Mouse (Mus musculus): ENCODE results near the gene Htatip2. TPM values are rescaled to one million over a fixed set of nuclear protein-coding genes. Genes with fewer than 3 reads are reported as not detected.

Gene Htatip2
- total RNA-seq (2015) (27.5 and 28.2 TPM in 2 replicates), total RNA-seq (2017) (24.7 and 33.0 TPM in 2 replicates)

GRCm38 (mm10) chr7:49758934-49759571 is at the start of gene Htatip2:
Htatip2 (plus strand) TSS chr7:49759115.
- ATAC-seq (ENCODE audit: poor library complexity, severe bottlenecking): peak; percentile 93

- no peak for ATAC-seq (ENCODE audit: poor library complexity, severe bottlenecking)
These were observed 49.4 kb upstream of the Htatip2 start for GRCm38 (mm10) chr7:49709381-49710021.

GRCm38 (mm10) chr7:49717942-49718733 is 40.8 kb upstream of the Htatip2 start:
- no peak for ATAC-seq (ENCODE audit: poor library complexity, severe bottlenecking)

GRCm38 (mm10) chr7:49734342-49734741 is 24.6 kb upstream of the Htatip2 start:
- no peak for ATAC-seq (ENCODE audit: poor library complexity, severe bottlenecking)

GRCm38 (mm10) chr7:49739448-49739847 is 19.5 kb upstream of the Htatip2 start:
- ATAC-seq (ENCODE audit: poor library complexity, severe bottlenecking): no peak

GRCm38 (mm10) chr7:49741474-49741873 is 17.4 kb upstream of the Htatip2 start:
- ATAC-seq (ENCODE audit: poor library complexity, severe bottlenecking): peak; percentile 24; the same call in 1 of the 2 replicates

- ATAC-seq (ENCODE audit: poor library complexity, severe bottlenecking): no peak
These were observed 17.0 kb upstream of the Htatip2 start for GRCm38 (mm10) chr7:49741923-49742322.

- peak; percentile 77 for ATAC-seq (ENCODE audit: poor library complexity, severe bottlenecking)
These were observed 7.8 kb upstream of the Htatip2 start for GRCm38 (mm10) chr7:49751148-49751547.

- peak; percentile 60 for ATAC-seq (ENCODE audit: poor library complexity, severe bottlenecking)
These were observed 6.0 kb upstream of the Htatip2 start for GRCm38 (mm10) chr7:49752730-49753506.

- ATAC-seq (ENCODE audit: poor library complexity, severe bottlenecking): peak; percentile 54; the same call in 1 of the 2 replicates
These were observed 4.1 kb upstream of the Htatip2 start for GRCm38 (mm10) chr7:49754767-49755166.

- peak; percentile 49 for ATAC-seq (ENCODE audit: poor library complexity, severe bottlenecking)
These were observed 3.7 kb downstream of the Htatip2 start for GRCm38 (mm10) chr7:49762605-49763004.

- peak; percentile 69 for ATAC-seq (ENCODE audit: poor library complexity, severe bottlenecking)
These were observed 5.2 kb downstream of the Htatip2 start for GRCm38 (mm10) chr7:49764011-49764716.

- ATAC-seq (ENCODE audit: poor library complexity, severe bottlenecking): no peak
These were observed 7.3 kb downstream of the Htatip2 start for GRCm38 (mm10) chr7:49766166-49766565.

- ATAC-seq (ENCODE audit: poor library complexity, severe bottlenecking): no peak
These were observed 9.6 kb downstream of the Htatip2 start for GRCm38 (mm10) chr7:49768509-49768908.

GRCm38 (mm10) chr7:49774396-49774795 is 15.5 kb downstream of the Htatip2 start:
- no peak for ATAC-seq (ENCODE audit: poor library complexity, severe bottlenecking)

- ATAC-seq (ENCODE audit: poor library complexity, severe bottlenecking): no peak
These were observed 18.7 kb downstream of the Htatip2 start for GRCm38 (mm10) chr7:49777585-49777984.

GRCm38 (mm10) chr7:49778114-49778901 is 19.4 kb downstream of the Htatip2 start, which contains the start of gene Prmt3:
Prmt3 (plus strand) TSS chr7:49778346.
- ATAC-seq (ENCODE audit: poor library complexity, severe bottlenecking): peak; percentile 87

GRCm38 (mm10) chr7:49778904-49779615 is 20.1 kb downstream of the Htatip2 start:
- no peak for ATAC-seq (ENCODE audit: poor library complexity, severe bottlenecking)

- ATAC-seq (ENCODE audit: poor library complexity, severe bottlenecking): peak; percentile 65
These were observed 24.1 kb downstream of the Htatip2 start for GRCm38 (mm10) chr7:49783017-49783416.
